Mouse (Mus musculus) activated CD4-positive, CD25-positive, alpha-beta regulatory T cell, adult 4 months (primary cell): Measurements from ENCODE around the gene Pgd. TPM values are rescaled to one million over a fixed set of nuclear protein-coding genes. Genes with fewer than 3 reads are reported as not detected.
"Not testable (repeated sequence)": the region's sequence is repeated elsewhere in the genome, so short reads cannot be mapped to it uniquely, and the experiment has no call there.

Experiments used
- ATAC-seq: one replicate; pipeline ENCODE4 v1.8.0; 2017
- polyA plus RNA-seq, 2 experiments: library from polyadenylated mRNA; unstranded; fragments of 100-300 nt; shearing (Covaris generic); gene quantifications; one replicate each; pipeline ENCODE4 v1.2.1; 2017

The Pgd gene
- polyA plus RNA-seq, result 10 to 100 TPM; 44.0 to 74.8 TPM

DNA sequence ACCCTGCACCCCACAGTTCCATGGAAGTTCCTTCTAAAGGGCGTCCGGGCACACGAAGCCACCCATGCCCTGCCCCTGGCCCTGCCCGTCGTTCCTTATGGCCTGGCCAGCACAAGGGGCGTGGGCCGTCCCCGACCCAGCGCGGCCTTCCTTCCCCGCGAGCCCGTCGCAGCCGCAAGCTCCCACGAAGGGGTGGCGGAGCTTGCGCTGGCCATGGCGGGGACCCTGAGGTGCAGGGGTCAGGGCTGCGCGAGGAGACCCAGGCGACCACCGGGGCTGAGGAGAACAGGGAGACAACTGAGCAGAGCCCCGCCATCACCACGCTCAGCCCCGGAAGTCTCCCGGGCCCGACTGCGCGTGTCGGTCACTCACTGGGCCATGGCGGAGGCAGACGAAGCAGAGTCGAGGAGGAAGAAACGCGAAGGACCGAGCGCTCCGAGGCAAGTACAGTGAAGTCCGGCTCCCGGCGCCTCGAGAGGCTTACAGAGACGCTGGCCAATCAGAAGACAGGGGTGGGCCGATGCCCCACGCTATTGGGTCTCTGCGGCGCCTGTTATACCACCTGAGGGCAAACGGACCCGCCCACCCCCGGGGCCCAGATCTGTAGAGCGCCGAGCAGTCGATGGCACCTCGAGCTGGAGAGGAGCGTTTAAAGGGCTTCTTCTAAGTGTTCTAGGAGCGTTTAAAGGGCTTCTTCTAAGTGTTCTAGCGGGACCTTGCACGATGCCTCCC, at the start of gene Pgd:
Gene Pgd, minus strand, starts transcription at position 557 of the 732 bp plus-strand sequence.
- peak; percentile 95 for ATAC-seq

DNA sequence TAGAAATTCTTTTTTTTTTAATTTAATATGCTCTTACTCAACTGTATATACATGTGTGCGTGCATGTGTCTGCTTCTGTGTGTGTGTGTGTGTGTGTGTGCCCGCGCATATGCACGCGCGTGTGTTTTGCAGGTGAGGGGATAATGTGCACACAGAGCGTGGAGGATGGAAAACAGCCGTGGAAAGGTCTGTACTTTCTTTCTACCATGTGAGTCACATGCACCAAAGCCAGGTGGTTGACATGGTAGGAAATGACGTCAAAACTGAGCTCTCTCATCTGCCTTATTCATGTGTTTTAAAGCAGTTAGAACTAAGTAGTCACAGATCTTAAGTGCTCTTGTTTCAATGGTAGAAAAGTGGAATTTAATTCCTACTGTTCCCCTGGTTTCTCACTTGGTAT, 49.4 kb upstream of the Pgd start:
- ATAC-seq, result peak; percentile 52

DNA sequence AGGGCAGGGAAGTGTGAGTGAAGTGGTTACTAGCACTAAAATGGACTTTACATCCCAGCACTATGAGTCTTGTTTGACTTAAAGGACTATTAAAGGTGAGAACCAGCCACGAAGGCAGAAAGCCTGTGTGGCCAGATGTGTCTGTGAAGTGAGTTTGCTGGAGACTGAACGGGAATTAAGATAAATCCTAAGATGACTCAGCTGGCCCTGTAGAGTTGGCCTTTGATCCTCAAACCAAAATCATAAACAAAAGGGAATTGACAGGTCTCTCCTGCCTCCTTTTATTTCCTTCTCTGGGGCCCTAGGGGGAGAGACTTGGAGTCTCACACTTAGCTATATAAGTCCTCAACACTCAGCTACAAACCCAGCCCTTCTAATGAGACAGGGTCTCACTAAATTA, 48.8 kb upstream of the Pgd start:
- ATAC-seq, result no peak

DNA sequence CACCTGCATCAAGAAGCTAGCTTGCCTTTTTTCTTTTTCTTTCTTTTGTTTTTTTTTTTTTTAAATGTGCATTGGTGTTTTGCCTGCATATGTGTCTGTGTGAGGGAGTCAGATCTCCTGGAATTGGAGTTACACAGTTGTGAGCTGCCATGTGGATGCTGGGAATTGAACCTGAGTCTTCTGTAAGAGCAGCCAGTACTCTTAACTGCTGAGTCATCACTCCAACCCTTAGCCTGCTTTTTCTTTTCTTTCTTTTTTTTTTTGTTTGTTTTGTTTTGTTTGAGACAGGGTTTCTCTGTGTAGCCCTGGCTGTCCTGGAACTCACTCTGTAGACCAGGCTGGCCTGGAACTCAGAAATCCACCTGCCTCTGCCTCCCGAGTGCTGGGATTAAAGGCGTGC, 47.9 kb upstream of the Pgd start:
- not testable (repeated sequence) for ATAC-seq

DNA sequence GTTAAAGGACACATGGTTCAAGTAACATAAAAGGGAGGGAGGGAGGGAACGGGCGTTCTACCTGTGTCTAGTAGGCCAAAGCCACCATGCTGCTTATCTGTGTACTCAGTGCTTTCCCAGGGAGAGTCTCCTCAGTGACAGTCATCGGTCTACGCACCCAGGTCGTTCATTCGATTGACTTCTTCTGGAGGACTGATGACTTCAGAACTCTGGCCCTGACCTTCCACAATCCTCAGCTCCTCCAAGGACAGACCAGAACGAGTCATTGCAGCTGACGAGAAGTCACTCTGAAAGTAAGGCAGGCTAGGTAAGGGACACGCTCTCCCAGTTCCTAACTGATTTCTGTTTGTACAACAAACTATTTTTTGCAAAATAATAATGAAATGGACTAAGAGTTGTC, 46.9 kb upstream of the Pgd start:
- no peak for ATAC-seq

DNA sequence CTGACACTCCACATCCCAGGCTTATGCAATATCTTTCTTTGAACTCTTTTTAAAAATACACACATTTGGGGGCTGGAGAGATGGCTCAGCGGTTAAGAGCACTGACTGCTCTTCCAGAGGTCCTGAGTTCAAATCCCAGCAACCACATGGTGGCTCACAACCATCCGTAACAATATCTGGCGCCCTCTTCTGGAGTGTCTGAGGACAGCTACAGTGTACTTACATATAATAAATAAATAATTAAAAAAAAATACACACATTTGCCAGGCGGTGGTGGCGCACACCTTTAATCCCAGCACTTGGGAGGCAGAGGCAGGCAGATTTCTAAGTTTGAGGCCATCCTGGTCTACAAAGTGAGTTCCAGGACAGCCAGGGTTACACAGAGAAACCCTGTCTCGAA, 44.9 kb upstream of the Pgd start:
- not testable (repeated sequence) for ATAC-seq

DNA sequence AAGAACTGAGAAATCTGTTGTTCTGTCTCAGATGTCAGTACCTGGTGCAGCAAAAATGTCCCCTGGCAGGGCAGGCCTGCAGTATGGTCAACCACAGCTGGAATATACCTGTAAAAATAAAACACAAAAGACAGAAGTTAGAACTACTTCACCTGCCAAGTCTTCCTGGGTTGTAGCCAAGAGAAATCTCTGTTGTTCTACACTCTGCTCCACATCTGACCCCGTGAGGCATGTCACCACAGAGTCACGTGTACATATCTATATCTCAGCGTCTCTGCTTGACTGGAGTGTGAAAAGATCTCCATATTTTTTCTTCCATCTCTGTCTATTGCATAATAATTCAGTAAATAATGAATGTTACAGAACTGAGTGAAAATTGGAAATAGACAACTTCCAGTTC, 35.9 kb upstream of the Pgd start:
- ATAC-seq, result no peak

DNA sequence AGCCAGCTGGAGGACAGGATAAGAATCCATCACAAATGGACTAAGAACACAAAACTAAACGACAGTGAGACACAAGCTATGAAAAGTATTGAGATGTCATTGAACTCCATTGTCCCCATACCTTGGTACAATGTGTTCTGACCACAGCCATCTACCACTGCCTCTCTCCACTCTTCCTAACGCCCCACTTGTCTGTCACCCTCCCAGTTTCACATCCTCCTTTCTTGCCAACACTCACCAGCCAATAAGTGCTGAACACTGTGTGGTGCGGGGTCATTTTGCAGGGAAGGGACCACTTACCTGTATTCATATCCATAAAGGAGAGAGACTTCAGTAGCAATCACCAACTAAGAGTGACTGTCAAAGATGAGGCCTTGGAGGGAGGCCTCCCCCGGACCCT, 34.5 kb upstream of the Pgd start:
- ATAC-seq, result no peak

DNA sequence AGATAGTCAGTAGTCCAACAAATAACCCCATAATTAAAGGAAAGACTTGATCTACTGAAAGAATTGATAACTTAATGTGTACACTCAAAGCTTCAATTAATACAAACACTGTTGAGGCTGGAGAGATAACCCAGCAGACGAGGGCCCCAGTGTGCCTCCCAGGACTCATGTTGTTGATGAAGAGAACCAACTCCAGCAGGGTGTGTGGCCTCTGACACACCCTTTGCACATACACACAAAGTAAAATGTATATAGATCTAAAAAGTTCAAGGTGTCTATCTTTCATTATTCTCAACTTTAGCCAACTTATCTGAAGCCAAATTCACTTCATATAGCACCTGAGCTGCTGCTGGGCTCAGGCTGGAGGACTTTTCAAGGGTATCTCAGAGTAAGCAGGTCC, 30.6 kb upstream of the Pgd start:
- no peak for ATAC-seq

DNA sequence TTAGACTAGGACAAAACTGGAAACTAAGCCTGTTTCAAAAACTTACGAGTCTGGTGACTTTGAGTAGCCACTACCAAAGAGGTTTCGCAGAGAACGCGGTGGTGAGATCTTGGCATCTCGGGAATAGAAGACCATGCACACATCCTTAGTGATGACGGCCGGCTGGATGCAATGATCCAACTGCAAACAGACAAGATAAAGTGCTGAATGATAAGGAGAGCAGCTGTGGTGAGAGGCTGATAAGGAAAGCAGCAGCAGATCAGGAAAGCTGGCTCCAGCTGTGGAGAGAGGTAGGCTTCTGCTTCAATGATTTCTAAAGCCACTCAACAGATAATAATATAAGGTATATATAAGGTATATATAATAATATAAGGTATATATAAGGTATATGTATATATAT, 24.5 kb upstream of the Pgd start:
- ATAC-seq, result no peak

DNA sequence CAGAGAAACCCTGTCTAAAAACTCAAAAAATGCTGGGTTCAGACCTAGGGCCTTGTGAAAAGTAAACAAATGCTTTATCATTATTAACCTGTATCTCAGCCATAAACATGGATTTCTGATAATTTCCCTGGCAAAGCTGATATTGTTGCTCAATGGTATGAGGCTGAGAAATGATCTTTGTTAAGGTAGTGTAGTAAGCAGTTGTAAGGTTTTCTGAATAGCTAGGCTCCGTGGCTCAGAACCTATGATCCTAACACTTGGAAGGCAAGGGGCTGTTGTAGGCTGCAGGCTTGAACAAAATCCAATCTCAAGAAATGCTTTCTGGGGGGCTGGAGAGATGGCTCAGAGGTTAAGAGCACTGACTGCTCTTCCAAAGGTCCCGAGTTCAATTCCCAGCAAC, 22.0 kb upstream of the Pgd start:
- no peak for ATAC-seq

DNA sequence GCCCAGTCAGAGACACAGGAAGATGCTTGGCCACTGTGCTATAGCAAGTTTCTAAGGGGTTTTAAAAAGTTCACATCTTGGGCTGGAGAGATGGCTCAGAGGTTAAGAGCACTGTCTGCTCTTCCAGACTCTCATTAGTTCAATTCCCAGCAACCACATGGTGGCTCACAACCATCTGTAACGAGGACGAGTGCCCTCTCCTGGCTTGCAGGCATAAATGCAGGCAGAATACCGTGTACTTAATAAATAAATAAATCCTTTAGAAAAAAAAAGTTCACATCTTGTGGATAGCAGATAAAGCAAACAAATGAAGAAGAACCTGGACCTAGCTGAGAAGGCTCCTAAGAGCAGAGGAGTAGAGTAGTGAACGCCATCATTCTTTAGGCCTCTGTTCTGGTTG, 16.2 kb upstream of the Pgd start:
- no peak for ATAC-seq

DNA sequence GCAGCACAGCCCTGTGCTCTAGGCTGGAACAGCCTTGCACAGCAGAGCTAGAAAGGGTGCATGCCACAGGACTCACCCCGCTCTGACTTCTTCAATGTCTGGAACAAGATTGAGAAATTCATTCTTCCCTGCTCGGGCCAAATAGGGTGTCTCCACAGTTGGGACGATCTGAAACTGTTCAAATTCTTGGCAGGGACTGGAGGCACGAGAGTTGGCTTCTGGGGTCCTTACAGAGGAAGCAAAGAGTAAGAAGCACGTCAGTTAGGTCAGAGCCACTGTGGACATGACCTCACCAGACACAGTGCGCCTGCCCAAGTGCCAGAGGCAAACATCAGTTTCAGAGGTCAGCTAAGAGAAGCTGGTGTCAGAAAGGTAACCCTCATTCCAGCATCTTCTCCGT, 15.6 kb upstream of the Pgd start:
- ATAC-seq, result no peak

DNA sequence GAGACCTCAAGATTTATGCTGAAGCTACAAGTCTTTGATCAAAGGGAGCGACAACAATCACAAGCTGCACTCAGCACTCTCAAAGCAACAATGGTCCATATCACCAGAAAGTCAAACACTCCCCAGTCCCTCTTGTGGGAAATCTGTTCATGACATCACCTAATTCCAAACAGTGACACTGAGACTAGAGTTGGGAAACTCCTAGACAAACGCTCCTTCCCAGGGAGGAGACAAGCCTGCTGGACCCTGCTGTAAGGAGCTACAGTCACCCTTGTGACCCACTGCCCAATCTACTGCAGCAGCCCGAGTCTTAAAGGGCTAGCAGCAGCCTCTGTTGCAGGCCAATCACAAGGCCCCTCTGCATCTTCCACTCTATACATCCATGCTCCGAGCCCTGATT, 13.0 kb upstream of the Pgd start:
- ATAC-seq, result no peak

DNA sequence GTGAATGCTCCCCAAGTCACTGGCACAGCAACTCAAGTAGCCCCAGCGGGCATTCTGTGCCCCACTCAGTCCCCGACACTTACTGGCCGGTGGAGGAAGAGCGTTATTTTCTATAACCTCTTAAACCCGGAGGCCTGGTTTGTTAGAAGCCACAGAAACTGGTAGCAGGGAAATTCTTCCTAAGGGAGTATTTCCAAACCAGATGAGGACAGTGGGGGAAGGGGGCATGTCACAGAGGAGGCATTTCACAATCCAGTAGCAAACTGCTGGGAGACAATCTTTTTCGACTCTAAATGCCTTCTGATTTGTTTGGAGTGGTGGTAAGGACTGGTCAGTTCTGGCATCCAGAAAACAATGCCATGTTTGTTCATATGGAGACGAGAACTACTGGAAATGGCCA, 12.6 kb upstream of the Pgd start:
- no peak for ATAC-seq

DNA sequence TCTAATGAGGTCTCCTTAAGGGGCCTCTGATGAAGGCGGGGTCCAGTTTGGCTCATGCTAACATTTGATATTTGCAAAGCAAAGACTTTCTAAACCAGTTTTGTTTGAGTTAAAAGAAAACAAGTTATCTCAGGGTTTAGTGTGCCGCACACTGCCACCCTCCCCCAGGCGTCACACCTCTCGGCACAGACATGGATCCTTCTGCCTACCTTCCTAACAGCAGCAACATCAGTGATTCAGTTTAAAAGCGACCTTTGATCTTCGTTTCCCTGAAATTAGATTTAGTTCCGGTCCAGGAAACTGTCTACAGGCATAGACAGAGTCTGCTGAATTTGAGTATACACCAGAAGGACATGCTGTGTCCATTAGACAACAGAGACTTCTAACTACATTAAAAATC, 11.8 kb upstream of the Pgd start:
- no peak for ATAC-seq

DNA sequence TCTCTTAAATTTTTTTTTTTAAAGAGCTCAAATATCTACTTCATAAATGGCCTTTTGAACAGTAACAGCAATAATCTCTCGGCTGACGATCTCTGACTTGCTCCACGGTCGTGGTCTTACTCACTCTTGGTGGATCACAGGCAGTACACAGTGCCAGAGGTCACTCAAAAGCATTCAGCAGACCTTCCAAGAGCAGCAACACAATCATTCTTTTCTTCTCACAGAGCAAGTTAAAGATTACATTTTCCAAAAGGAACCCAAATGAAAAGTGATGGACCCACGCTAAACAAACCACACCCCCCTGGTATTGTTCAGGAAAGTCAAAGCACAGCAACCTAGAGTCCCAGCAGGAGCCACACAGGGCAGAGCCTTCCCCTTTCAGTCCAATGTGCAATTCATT, 10.5 kb upstream of the Pgd start:
- no peak for ATAC-seq

DNA sequence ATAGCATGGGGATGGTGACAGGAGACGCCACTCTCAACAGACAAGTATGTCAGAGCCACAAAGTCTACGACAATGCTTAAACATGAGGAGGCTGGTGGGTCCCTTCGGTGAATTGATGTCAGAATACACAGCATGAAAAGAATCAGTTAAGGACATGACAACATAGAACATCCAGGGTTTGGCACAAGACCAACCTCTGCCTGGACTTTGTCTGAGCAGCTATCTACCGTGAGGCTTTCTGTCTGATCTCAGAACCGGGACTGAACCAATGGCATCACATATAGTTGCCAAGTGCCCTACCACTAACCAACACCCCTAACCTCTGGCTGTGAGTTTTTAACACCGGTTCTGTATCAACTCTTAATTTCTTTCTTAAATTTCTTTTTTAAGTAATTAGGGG, 10.1 kb upstream of the Pgd start:
- no peak for ATAC-seq

DNA sequence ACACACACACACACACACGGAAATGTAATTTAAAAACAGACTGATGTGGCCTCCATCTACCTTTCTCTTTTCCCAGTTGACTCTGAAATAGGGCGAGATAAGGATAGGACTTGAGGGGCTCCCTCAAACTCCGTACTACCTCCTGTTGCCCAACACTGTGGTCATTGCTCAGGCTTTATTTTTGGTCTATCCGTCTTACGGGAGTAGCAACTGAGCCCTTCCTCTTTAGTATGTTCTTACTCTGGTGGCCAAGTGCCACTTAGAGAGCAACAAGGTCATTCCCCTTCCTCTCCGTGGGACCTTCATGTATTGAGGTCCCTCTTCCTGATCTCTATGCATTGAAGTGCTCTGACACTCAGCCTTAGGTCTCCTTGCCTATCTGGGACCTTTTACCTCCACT, 7.1 kb upstream of the Pgd start:
- no peak for ATAC-seq

DNA sequence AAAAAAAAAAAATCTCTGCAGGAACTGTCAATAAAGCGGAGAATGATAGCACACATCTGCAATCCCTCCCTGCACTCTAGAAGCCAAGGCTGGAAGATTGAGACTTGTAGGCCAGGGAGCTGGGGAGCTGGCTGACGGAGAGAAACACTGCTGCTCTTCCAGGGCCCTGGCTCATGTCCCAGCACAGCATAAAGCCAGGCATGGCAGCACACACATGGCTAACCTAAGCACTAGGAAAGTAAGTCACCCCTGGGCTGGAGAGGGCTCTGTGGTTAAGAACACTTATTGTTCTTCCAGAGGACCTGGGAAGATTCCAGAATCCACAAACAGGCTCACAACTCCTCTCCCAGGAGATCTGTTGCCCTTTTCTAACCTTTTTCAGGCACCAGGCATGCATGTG, 6.1 kb upstream of the Pgd start:
- no peak for ATAC-seq

DNA sequence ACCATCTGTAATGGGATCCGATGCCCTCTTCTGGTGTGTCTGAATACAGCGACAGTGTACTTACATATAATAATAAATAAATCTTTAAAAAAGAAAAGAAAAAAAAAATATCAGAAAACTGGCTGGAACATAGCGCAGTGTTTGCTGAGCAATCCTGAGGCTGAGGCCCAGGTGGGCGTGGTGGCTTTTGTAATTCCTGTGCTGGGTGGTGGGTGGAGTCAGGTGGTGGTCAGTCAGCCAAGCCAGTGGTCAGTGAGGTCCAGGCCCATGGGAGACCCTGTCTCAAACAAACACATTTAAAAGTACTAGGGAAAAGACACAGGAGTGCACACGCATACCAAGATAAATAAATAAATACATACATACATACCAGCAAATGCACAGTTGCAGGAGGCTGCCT, 5.5 kb upstream of the Pgd start:
- no peak for ATAC-seq

DNA sequence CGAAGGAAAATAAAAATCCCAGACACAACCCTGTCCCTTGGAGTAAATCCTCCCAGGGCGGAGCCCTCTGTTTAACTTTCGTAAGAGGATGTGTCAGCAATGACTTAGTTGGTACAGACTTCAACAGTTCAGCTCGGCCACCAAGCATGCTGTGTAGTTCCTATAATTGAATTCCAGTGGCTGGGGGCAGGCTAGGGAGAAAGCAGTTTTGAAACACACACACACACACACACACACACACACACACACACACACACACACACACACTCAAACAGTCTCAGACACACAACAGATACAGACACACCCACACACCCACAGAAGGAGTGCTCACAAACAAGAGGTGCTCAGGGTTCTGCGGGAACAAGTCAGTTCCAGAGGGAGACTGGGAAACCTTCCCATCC, 5.0 kb upstream of the Pgd start:
- no peak for ATAC-seq

DNA sequence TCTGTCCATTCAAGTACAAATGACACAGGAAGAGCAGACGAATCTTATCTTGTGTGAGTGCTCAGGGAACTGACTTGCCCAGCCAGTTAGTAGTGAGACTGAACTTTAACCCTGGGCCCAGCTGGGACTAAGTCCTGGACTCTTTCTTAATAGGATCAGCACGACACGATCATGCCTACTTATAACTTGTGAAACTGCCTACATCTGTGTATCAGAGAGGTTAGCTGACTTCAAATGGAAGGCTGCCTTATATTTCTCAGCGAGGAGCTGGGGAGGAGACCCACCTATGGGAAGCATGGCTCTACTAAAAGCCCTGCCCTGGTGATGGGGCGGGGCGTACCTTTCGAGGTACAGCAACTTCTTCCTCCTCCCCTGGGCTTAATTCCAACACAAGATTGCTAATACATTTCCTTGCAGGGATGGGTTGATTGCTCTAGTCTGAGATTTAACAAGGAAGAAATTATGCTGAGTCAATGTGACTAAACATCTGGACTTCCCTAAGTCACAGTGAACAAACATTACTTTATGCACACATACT, 3.9 kb upstream of the Pgd start:
- ATAC-seq, result no peak

DNA sequence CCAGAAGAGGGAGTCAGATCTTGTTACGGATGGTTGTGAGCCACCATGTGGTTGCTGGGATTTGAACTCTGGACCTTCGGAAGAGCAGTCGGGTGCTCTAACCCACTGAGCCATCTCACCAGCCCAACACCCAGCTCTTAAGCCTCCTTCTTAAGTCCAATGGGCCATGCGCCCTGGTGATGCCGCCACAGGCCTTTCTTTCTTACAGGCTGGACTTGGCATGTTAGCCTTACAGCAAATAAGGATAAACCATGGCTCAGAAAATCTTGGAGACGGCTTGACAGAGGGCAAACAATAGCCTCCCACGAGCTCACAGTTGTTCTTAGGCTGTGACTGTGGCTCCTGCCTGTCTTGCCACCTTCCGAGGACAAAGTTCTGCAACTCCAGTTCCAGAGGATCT, 3.4 kb upstream of the Pgd start:
- ATAC-seq, result not testable (repeated sequence)

DNA sequence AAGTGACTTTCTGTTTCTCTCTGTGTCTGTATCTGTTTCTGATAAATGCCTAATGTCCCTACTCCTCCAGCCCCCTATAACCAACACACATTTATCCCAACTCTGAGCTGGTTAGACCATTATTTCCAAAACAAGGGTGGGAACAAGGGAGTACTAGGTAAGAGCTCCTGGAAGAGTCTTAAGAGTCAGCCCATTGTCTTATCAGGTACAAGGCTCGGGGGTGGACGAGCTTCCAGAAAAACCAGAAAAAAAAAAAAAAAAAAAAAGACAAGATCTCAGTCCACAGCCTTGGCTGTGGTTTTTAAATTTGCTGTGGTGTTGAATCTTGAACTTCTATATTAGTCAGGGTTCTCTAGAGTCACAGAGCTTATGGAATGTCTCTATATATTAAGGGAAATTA, 1.4 kb upstream of the Pgd start:
- no peak for ATAC-seq
